ENCODE assay signal across 17 mouse cellular contexts in genomic region chr5:113596780-113597353, GRCm38 (mm10).
"Had no signal": no experiment of that assay in that cellular context is flagged by ENCODE, and none has a peak within 500 bp of the region (broad histone marks: within the 10 kb centered on the region; RNA-seq: fewer than 3 reads in every experiment).

No protein-coding gene starts in this region.

- H3K4me1 ChIP-seq: liver, embryonic 13.5 days; lung, embryonic 15.5 days had no signal

- H3K27ac ChIP-seq: kidney, embryonic 15.5 days; liver, embryonic 13.5 days; lung, embryonic 15.5 days; neural tube, embryonic 13.5 days had no signal

- H3K9me3 ChIP-seq: kidney, embryonic 15.5 days; liver, embryonic 13.5 days; lung, embryonic 15.5 days; neural tube, embryonic 13.5 days had no signal

- H3K4me3 ChIP-seq: kidney, embryonic 15.5 days; limb, embryonic 12.5 days; liver, embryonic 13.5 days; lung, embryonic 15.5 days; neural tube, embryonic 13.5 days had no signal

- ATAC-seq: liver, postnatal 0 days had no signal

- H3K36me3 ChIP-seq: kidney, embryonic 15.5 days; limb, embryonic 12.5 days; liver, embryonic 13.5 days; lung, embryonic 15.5 days; neural tube, embryonic 13.5 days had no signal

- H3K4me2 ChIP-seq: kidney, embryonic 15.5 days; limb, embryonic 12.5 days; liver, embryonic 13.5 days; lung, embryonic 15.5 days; neural tube, embryonic 13.5 days had no signal

- DNase-seq: kidney, postnatal 14 days; layer of hippocampus, adult 9-11 months; layer of hippocampus, postnatal 36 days; liver; liver, embryonic 13.5 days; liver, postnatal 0 days; lung, postnatal 14 days; midbrain, embryonic 14.5 days; retina, postnatal 1 day; right cerebral cortex, postnatal 4 days; spleen, adult 18-20 months; thymus, adult 18-20 months; thymus, postnatal 14 days had no signal

- H3K9ac ChIP-seq: kidney, embryonic 15.5 days; limb, embryonic 12.5 days; liver, embryonic 13.5 days; liver, postnatal 0 days; lung, embryonic 15.5 days; neural tube, embryonic 13.5 days had no signal

- H3K27me3 ChIP-seq: kidney, embryonic 15.5 days; limb, embryonic 12.5 days; liver, embryonic 13.5 days; lung, embryonic 15.5 days; neural tube, embryonic 13.5 days had no signal
